Mouse (Mus musculus): Measurements from ENCODE around the gene Fbxl18. TPM values are rescaled to one million over a fixed set of nuclear protein-coding genes. Genes with fewer than 3 reads are reported as not detected.
"Not testable (repeated sequence)": the region's sequence is repeated elsewhere in the genome, so short reads cannot be mapped to it uniquely, and the experiment has no call there.

The Fbxl18 gene
- polyA plus RNA-seq, 1 experiment from 2014 or later = 16.1 TPM

DNA sequence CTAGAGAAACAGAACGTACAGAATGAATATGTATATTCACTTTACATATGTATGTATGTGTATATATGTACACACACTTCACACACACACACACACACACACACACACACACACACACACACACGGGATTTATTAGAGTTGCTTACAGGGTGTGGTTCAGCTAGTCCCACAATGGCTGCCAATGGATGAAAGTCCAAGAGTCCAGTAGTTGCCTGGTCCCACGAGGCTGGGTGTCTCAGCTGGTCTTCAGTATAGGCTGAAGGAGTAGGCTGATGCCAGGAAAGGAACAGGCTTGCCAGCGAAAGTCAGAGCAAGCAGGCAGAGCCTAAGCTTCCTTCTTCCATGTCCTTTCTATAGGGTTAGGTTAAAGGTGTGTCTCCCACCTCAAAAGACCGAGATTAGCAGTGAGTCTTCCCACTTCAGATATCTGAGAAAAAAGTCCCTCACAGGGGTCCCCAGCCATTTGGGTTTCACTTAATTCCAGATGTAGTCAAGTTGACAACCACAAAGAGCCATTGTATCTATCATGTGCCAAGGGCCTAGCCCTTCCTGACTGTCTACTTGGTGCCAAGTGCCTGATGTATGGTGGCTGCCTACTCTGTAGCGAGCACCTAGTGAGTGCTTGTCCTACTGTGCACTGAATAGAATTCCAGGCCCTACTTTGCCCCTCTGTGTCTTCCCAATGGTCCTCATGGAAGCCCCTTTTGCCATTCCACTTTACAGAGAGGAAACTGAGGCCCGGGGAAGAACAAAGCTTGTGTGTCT is 44.1 kb downstream of the Fbxl18 start:
- 80% methylated on average over 7 of the region's 7 CpGs for WGBS
- no peaks in the 10 kb centered on the region for H3K27me3 ChIP-seq
- peaks cover 4% of the 10 kb centered on the region; the same call in 1 of the 2 replicates for H3K9me3 ChIP-seq
- no peak overlapping the region for H3K4me2 ChIP-seq (replicated peaks)
- H3K36me3 ChIP-seq = no peaks in the 10 kb centered on the region
- H3K4me1 ChIP-seq = no peaks in the 10 kb centered on the region
- no peak overlapping the region for H3K9ac ChIP-seq
- no peak for ATAC-seq (ENCODE audit: low FRiP score, low read depth)
- no peak overlapping the region for H3K27ac ChIP-seq
- H3K4me3 ChIP-seq = no peak overlapping the region

DNA sequence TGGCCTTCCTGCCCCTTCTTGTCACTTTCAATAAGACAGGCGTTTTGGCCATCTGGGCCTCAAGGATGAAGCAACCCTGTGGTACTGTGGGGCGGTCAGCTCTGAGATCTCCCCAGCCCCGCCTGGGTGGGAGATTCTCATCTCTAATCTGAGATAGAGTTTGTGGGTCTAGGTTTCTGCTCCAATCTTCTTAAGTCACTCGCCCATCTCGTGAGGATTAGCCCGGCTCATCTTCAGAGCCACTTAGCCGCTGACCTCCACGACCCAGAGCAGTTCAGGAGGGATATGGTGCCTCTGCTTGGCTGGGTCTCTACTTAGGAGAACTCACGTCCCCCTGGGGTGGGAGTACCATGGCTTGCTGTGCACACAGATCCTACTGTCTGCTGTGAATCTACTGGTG is 44.7 kb downstream of the Fbxl18 start:
- WGBS = 75% methylated on average over 9 of the region's 9 CpGs
- peaks cover 4% of the 10 kb centered on the region; the same call in 1 of the 2 replicates for H3K9me3 ChIP-seq
- H3K27me3 ChIP-seq = no peaks in the 10 kb centered on the region
- no peak overlapping the region for H3K4me2 ChIP-seq (replicated peaks)
- no peak overlapping the region for H3K9ac ChIP-seq
- no peak for ATAC-seq (ENCODE audit: low FRiP score, low read depth)
- H3K27ac ChIP-seq = no peak overlapping the region
- H3K4me1 ChIP-seq = no peaks in the 10 kb centered on the region
- no peak overlapping the region for H3K4me3 ChIP-seq
- no peaks in the 10 kb centered on the region for H3K36me3 ChIP-seq

GRCm38 (mm10) chr5:142848911-142849310 is 46.3 kb downstream of the Fbxl18 start:
- ATAC-seq (ENCODE audit: low FRiP score, low read depth) = no peak

GRCm38 (mm10) chr5:142848149-142848548 is 47.1 kb downstream of the Fbxl18 start:
- H3K4me2 ChIP-seq (replicated peaks) = no peak overlapping the region
- H3K27me3 ChIP-seq = no peaks in the 10 kb centered on the region
- no peaks in the 10 kb centered on the region for H3K4me1 ChIP-seq
- H3K36me3 ChIP-seq = no peaks in the 10 kb centered on the region
- H3K4me3 ChIP-seq = no peak overlapping the region
- peak overlapping the region; percentile 34; the same call in 1 of the 2 replicates for H3K27ac ChIP-seq
- no peaks in the 10 kb centered on the region for H3K9me3 ChIP-seq
- WGBS = 63% methylated on average over 3 of the region's 3 CpGs
- ATAC-seq (ENCODE audit: low FRiP score, low read depth) = no peak
- H3K9ac ChIP-seq = no peak overlapping the region

More at GRCm38 (mm10) chr5:142848911-142849310, 46.3 kb downstream of the Fbxl18 start:
- Histone ChIP-seq H3K4me1 (no peaks in the 10 kb centered on the region), H3K4me3 (no peak overlapping the region), H3K4me2 (replicated peaks) (no peak overlapping the region), H3K27ac (no peak overlapping the region), H3K9ac (no peak overlapping the region), H3K36me3 (no peaks in the 10 kb centered on the region), H3K9me3 (no peaks in the 10 kb centered on the region), H3K27me3 (no peaks in the 10 kb centered on the region)
- 95% methylated on average over 7 of the region's 7 CpGs for WGBS

- Histone ChIP-seq H3K36me3 (no peaks in the 10 kb centered on the region), H3K4me3 (no peak overlapping the region)
- WGBS = 60% methylated on average over 8 of the region's 8 CpGs
These were observed 50.8 kb downstream of the Fbxl18 start for GRCm38 (mm10) chr5:142844467-142844866.

DNA sequence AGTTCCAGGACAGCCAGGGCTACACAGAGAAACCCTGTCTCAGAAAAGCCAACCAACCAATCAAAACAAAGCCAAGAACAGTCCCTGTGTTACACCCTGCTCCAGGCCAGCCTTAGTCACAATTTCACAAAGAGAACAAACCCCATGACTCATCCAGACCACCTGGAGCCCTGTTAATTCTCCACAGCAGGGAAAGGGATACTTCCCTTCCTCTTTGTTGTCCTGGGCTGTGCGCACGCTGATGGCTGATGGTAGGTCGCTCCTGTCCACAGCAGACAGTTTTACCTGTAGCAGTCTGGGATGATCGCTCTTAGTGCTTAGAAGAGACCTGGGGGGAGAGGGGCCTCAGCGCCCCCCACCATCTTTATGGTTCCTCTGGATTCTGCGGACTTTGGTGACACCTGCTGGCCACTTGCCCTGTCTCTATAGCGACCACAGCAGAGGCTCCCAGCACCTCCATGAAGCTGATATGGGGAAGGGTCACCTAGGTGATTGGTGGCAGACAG is 53.0 kb downstream of the Fbxl18 start:
- peak; percentile 25; the same call in 1 of the 2 replicates for ATAC-seq (ENCODE audit: low FRiP score, low read depth)
- H3K36me3 ChIP-seq = no peaks in the 10 kb centered on the region
- H3K4me1 ChIP-seq = peaks cover 10% of the 10 kb centered on the region
- no peak overlapping the region for H3K4me3 ChIP-seq
- H3K9me3 ChIP-seq = no peaks in the 10 kb centered on the region
- H3K9ac ChIP-seq = no peak overlapping the region
- H3K27me3 ChIP-seq = no peaks in the 10 kb centered on the region
- 23% methylated on average over 7 of the region's 7 CpGs for WGBS
- H3K27ac ChIP-seq = no peak overlapping the region
- H3K4me2 ChIP-seq (replicated peaks) = no peak overlapping the region

More at GRCm38 (mm10) chr5:142844467-142844866, 50.8 kb downstream of the Fbxl18 start:
- Histone ChIP-seq H3K4me2 (replicated peaks) (no peak overlapping the region), H3K27ac (no peak overlapping the region), H3K9ac (no peak overlapping the region), H3K27me3 (no peaks in the 10 kb centered on the region), H3K4me1 (peaks cover 10% of the 10 kb centered on the region), H3K9me3 (no peaks in the 10 kb centered on the region)
- no peak for ATAC-seq (ENCODE audit: low FRiP score, low read depth)

DNA sequence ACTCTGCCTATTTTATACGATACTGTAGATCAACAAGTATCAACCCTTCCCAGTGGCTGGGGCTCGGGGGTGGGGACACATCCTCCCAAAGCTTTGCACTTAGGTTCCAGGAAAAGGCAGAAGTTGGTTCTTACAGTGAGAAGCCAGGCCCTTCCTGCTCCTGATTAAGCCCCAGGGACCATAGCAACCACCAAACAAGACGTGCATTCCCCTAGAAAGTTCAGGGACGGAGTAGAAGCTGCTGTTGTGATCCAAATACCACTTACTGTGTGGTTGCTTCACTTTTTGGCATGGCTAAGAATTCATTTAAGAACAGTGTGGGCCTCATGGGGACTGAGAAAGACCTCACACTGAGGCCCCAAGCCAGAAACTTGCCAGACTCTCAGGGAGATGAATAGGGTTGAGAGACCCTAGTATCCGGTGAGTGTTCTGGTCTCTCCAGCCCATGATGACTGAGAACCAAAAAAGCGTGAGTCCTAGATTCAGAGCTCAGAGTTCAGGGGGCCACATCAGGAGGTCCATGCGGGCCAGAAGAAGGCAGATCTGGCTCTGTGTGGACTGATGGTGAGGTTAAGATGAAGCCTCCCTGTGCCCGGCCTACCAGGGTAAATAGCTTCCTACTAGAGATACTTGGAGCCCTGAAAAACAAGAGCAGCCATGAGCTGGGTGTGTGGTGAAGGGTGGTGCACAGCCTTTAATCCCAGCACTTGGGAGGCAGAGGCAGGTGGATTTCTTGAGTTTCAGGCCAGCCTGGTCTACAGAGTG is 53.7 kb downstream of the Fbxl18 start:
- H3K27ac ChIP-seq = no peak overlapping the region
- peak overlapping the region; percentile 19; the same call in 1 of the 2 replicates for H3K9ac ChIP-seq
- H3K36me3 ChIP-seq = no peaks in the 10 kb centered on the region
- no peak for ATAC-seq (ENCODE audit: low FRiP score, low read depth)
- H3K4me3 ChIP-seq = no peak overlapping the region
- H3K9me3 ChIP-seq = no peaks in the 10 kb centered on the region
- H3K27me3 ChIP-seq = no peaks in the 10 kb centered on the region
- H3K4me2 ChIP-seq (replicated peaks) = no peak overlapping the region
- 72% methylated on average over 8 of the region's 8 CpGs for WGBS
- H3K4me1 ChIP-seq = peaks cover 10% of the 10 kb centered on the region

DNA sequence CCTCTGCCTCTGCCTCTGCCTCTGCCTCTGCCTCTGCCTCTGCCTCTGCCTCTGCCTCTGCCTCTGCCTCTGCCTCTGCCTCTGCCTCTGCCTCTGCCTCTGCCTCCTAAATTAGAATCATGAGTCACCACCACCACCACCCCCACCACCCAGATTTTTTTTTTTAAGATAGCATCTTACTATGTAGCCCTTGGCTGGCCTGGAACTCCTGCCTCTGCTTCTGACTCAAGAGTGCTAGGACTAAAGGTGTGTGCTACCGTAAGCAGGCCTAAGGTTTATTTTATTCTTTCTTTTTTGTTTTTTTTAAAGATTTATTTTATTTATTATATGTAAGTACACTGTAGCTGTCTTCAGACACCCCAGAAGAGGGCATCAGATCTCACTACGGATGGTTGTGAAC is 57.8 kb downstream of the Fbxl18 start:
- not testable (repeated sequence) for H3K36me3 ChIP-seq; ATAC-seq (ENCODE audit: low FRiP score, low read depth); H3K9ac ChIP-seq; H3K9me3 ChIP-seq; H3K27me3 ChIP-seq; H3K4me3 ChIP-seq; H3K27ac ChIP-seq; H3K4me2 ChIP-seq (replicated peaks)
- WGBS = 93% methylated on average over 2 of the region's 2 CpGs
- peaks cover 14% of the 10 kb centered on the region for H3K4me1 ChIP-seq

- peaks cover 14% of the 10 kb centered on the region for H3K4me1 ChIP-seq
- no peak overlapping the region for H3K4me2 ChIP-seq (replicated peaks)
- no peak overlapping the region for H3K9ac ChIP-seq
- H3K9me3 ChIP-seq = no peaks in the 10 kb centered on the region
- H3K4me3 ChIP-seq = no peak overlapping the region
- ATAC-seq (ENCODE audit: low FRiP score, low read depth) = no peak
- no peak overlapping the region for H3K27ac ChIP-seq
- H3K27me3 ChIP-seq = no peaks in the 10 kb centered on the region
- no peaks in the 10 kb centered on the region for H3K36me3 ChIP-seq
- WGBS = 54% methylated on average over 6 of the region's 6 CpGs
These were observed 58.3 kb downstream of the Fbxl18 start for GRCm38 (mm10) chr5:142836891-142837290.

- WGBS = 61% methylated on average over 8 of the region's 8 CpGs
- H3K9me3 ChIP-seq = 0 out of 2 replicates have a peak, but pooled peaks cover 3% of the 10 kb centered on the region
- no peaks in the 10 kb centered on the region for H3K36me3 ChIP-seq
- H3K4me1 ChIP-seq = peaks cover 4% of the 10 kb centered on the region; the same call in 1 of the 2 replicates
- no peaks in the 10 kb centered on the region for H3K27me3 ChIP-seq
- H3K9ac ChIP-seq = no peak overlapping the region
- H3K4me2 ChIP-seq (replicated peaks) = no peak overlapping the region
- no peak overlapping the region for H3K27ac ChIP-seq
- no peak overlapping the region for H3K4me3 ChIP-seq
- no peak for ATAC-seq (ENCODE audit: low FRiP score, low read depth)
These were observed 61.4 kb downstream of the Fbxl18 start for GRCm38 (mm10) chr5:142833646-142834438.

- H3K27me3 ChIP-seq = no peaks in the 10 kb centered on the region
- no peak overlapping the region for H3K9ac ChIP-seq
- H3K4me2 ChIP-seq (replicated peaks) = no peak overlapping the region
- no peak overlapping the region for H3K4me3 ChIP-seq
- no peak for ATAC-seq (ENCODE audit: low FRiP score, low read depth)
- H3K4me1 ChIP-seq = peaks cover 34% of the 10 kb centered on the region
- WGBS = 65% methylated on average over 4 of the region's 4 CpGs
- H3K36me3 ChIP-seq = no peaks in the 10 kb centered on the region
- H3K9me3 ChIP-seq = no peaks in the 10 kb centered on the region
- no peak overlapping the region; the same call in 1 of the 2 replicates for H3K27ac ChIP-seq
These were observed 69.1 kb downstream of the Fbxl18 start for GRCm38 (mm10) chr5:142826131-142826530.
